Mouse (Mus musculus) midbrain, postnatal 0 days (tissue): ENCODE results near the gene Strn4. TPM values are rescaled to one million over a fixed set of nuclear protein-coding genes. Genes with fewer than 3 reads are reported as not detected.

Experiments
- ATAC-seq: fragments of 200-750 bp; cut with Nextera tagmentation; 2 replicates; pipeline ENCODE4 v1.8.0; 2017; ENCODE audit warnings: moderate number of reproducible peaks, mild to moderate bottlenecking, moderate TSS enrichment, moderate library complexity; ENCODE audit not compliant: low FRiP score
- DNase-seq: peaks from one replicate; pipeline ENCODE4 v3.0.0-alpha.2; 2015; ENCODE audit warnings: low spot score
- H3K27ac ChIP-seq: fragments of 300-500 bp; sonication (generic); 2 replicates; pipeline ENCODE4 v1.5.1; 2014; ENCODE audit warnings: low read depth, mild to moderate bottlenecking, low read length, mixed read lengths
- H3K27me3 ChIP-seq: fragments of 300-500 bp; sonication (generic); 2 replicates; pipeline ENCODE4 v1.6.1; 2014; ENCODE audit warnings: low read length, control low read depth, mixed read lengths; ENCODE audit not compliant: insufficient read depth
- H3K36me3 ChIP-seq: fragments of 300-500 bp; sonication (generic); 2 replicates; pipeline ENCODE4 v1.6.1; 2014; ENCODE audit warnings: low read length, control low read depth, mixed read lengths; ENCODE audit not compliant: insufficient read depth
- H3K4me1 ChIP-seq: fragments of 300-500 bp; sonication (generic); 2 replicates; pipeline ENCODE4 v1.6.1; 2014; ENCODE audit warnings: mild to moderate bottlenecking, control low read depth, antibody characterized with exemption, low read length, mixed read lengths; ENCODE audit not compliant: insufficient read depth
- H3K4me2 ChIP-seq: fragments of 300-500 bp; sonication (generic); 2 replicates; pipeline ENCODE4 v1.6.1; 2014; ENCODE audit warnings: low read depth, mild to moderate bottlenecking, low read length, mixed read lengths; ENCODE audit not compliant: poor library complexity, severe bottlenecking
- H3K4me3 ChIP-seq: fragments of 300-500 bp; sonication (generic); 2 replicates; pipeline ENCODE4 v1.5.1; 2014; ENCODE audit warnings: low read depth, mild to moderate bottlenecking, low read length, moderate library complexity
- H3K9ac ChIP-seq: fragments of 300-500 bp; sonication (generic); replicated peaks from 2 replicates; pipeline ENCODE4 v1.6.1; 2014; ENCODE audit warnings: mild to moderate bottlenecking, low read length, moderate library complexity, mixed read lengths; ENCODE audit not compliant: poor library complexity, severe bottlenecking
- H3K9me3 ChIP-seq: fragments of 300-500 bp; sonication (generic); 2 replicates; pipeline ENCODE4 v1.6.1; 2016; ENCODE audit warnings: low read length, control low read depth
- CTCF ChIP-seq: IDR thresholded peaks from 2 replicates; pipeline ENCODE4 v1.5.1; 2016; ENCODE audit warnings: antibody characterized with exemption, mild to moderate bottlenecking
- WGBS: fragments of 180-500 bp; shearing (Covaris S2); extraction: QIAGEN DNeasy Blood & Tissue Kit; methylation state at CpG from one replicate; pipeline ENCODE4 v1.1.7; 2014; 5-methylcytosine and 5-hydroxymethylcytosine counted together
- polyA plus RNA-seq: library from polyadenylated mRNA; unstranded; fragments of >200 nt; fragmentation: Nextera tagmentation; extraction: Ambion mirVana; gene quantifications from 2 replicates; pipeline ENCODE4 v1.2.1, GENCODE M21; 2015
- total RNA-seq: library from RNA; depleted of rRNA; stranded (reverse); fragments of >200 nt; gene quantifications from 2 replicates; pipeline ENCODE4 v1.2.3, GENCODE M21; 2014

The Strn4 gene
- total and polyA plus RNA-seq, 2 experiments from 2014 or later, result 165 to 291 TPM

DNA sequence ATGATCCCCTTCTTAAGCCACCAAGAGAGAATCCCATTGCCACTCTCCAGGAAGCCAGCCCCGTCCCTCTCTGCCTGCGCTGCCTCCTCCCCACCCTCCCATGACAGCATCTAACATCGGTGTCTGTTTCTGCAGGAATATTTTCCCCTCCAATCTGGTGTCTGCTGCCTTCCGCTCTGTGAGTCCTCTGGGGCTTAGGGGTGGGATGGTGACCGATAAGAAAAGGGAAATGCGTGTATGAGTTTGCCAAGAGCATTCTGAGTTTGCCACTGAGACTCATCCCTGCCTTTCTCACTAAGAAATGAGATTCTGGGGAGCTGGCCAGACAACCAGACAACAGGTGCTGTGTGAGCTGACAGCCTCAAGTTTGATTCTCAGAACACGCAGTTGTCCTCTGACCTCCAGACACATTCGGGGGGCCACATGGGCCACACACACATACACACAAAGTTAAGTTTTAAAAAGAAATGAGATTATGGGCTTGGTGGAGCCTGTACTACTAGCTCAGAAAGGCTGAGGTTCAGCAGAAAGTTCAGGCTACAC lies 30.1 kb upstream of the Strn4 start:
- Histone ChIP-seq H3K36me3 (no peaks in the 10 kb centered on the region), H3K9ac (no peak overlapping the region), H3K27ac (no peak overlapping the region), H3K9me3 (no peaks in the 10 kb centered on the region), H3K4me1 (no peaks in the 10 kb centered on the region), H3K4me3 (no peak overlapping the region), H3K27me3 (no peaks in the 10 kb centered on the region), H3K4me2 (no peak overlapping the region)
- DNase-seq (no peak), ATAC-seq (no peak)
- 86% methylated on average over 8 of the region's 8 CpGs for WGBS
- TF ChIP-seq CTCF, result no peak

GRCm38 (mm10) chr7:16792316-16792715 lies 23.4 kb upstream of the Strn4 start:
- 81% methylated on average over 5 of the region's 5 CpGs for WGBS
- no peak overlapping the region for H3K27ac ChIP-seq
- ATAC-seq, result no peak

GRCm38 (mm10) chr7:16793010-16793725 lies 22.5 kb upstream of the Strn4 start:
- Histone ChIP-seq H3K27me3 (no peaks in the 10 kb centered on the region), H3K9ac (no peak overlapping the region), H3K27ac (no peak overlapping the region), H3K4me1 (no peaks in the 10 kb centered on the region), H3K9me3 (no peaks in the 10 kb centered on the region), H3K36me3 (no peaks in the 10 kb centered on the region), H3K4me3 (no peak overlapping the region), H3K4me2 (no peak overlapping the region)
- no peak for DNase-seq
- WGBS, result 93% methylated on average over 19 of the region's 19 CpGs
- no peak for ATAC-seq
- TF ChIP-seq CTCF, result no peak

More at GRCm38 (mm10) chr7:16792316-16792715, 23.4 kb upstream of the Strn4 start:
- Histone ChIP-seq H3K4me3 (no peak overlapping the region), H3K27me3 (no peaks in the 10 kb centered on the region), H3K36me3 (no peaks in the 10 kb centered on the region), H3K4me1 (no peaks in the 10 kb centered on the region), H3K9ac (no peak overlapping the region), H3K9me3 (no peaks in the 10 kb centered on the region), H3K4me2 (no peak overlapping the region)
- TF ChIP-seq CTCF, result no peak
- DNase-seq, result no peak

DNA sequence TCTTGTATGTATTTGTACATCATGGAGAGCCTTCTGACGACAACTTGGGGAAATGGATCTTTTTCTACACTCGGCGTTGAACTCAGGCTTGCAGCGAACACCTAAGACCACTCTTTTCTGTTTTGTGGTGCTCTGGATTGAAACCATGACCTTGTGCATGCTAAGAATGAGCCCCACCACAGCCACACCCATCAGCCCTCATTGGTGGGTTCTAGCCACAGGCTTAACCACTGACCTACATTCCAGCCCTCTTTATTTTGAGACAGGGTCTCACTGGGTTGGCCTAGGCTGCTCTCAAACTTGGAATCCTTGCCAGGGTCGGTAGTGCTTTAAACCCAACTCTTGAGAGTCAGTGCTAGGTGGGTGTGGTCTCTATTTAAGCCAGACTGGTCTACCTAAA lies 20.8 kb upstream of the Strn4 start:
- no peaks in the 10 kb centered on the region for H3K9me3 ChIP-seq
- ATAC-seq (no peak), DNase-seq (no peak)
- TF ChIP-seq CTCF, result no peak
- no peaks in the 10 kb centered on the region for H3K36me3 ChIP-seq
- no peak overlapping the region for H3K27ac ChIP-seq
- H3K4me1 ChIP-seq, result no peaks in the 10 kb centered on the region
- H3K4me2 ChIP-seq, result no peak overlapping the region
- H3K27me3 ChIP-seq, result no peaks in the 10 kb centered on the region
- H3K9ac ChIP-seq, result no peak overlapping the region
- WGBS, result 95% methylated on average over 5 of the region's 5 CpGs
- no peak overlapping the region for H3K4me3 ChIP-seq

DNA sequence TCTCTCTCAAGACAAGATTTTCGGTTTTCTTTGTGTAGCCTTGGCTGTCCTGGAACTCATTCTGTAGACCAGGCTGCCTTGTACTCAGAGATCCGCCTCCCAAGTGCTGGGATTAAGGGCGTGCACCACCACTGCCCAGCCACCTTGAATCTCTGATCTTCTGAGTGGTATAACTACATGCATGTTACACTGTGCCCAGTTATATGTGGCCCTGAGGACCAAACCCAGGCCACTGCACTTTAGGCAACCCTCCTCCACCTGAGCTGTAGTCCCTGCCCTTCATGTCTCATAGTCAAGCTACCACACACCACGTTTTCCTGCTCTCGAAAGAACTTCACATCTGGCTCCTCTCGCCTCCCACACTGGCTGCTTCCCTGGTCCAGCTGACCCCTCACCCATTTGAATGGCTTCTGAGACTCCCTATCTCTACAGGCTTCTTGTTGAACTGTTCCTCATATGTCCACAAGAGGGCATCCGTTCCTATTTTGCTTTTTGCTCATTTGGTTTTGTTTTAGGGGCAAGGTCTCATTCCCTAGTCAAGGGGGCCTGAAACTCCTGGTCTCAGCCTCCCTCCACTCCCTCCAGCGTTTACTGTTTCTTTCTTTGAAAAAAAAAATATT lies 11.2 kb upstream of the Strn4 start:
- DNase-seq, result peak; percentile 54
- Histone ChIP-seq H3K27me3 (no peaks in the 10 kb centered on the region), H3K9me3 (no peaks in the 10 kb centered on the region), H3K27ac (no peak overlapping the region), H3K4me1 (no peaks in the 10 kb centered on the region), H3K36me3 (peaks cover 4% of the 10 kb centered on the region; the same call in 1 of the 2 replicates), H3K9ac (no peak overlapping the region), H3K4me2 (no peak overlapping the region), H3K4me3 (no peak overlapping the region)
- WGBS, result 35% methylated on average over 8 of the region's 8 CpGs
- ATAC-seq, result peak; percentile 18; the same call in 1 of the 2 replicates
- peak; percentile 79 for TF ChIP-seq CTCF

- H3K4me2 ChIP-seq, result no peak overlapping the region
- no peak for DNase-seq
- WGBS, result 92% methylated on average over 9 of the region's 9 CpGs
- no peak overlapping the region for H3K4me3 ChIP-seq
- no peak overlapping the region for H3K9ac ChIP-seq
- no peak overlapping the region for H3K27ac ChIP-seq
- H3K4me1 ChIP-seq, result peaks cover 9% of the 10 kb centered on the region; the same call in 1 of the 2 replicates
- peaks cover 4% of the 10 kb centered on the region; the same call in 1 of the 2 replicates for H3K36me3 ChIP-seq
- no peaks in the 10 kb centered on the region for H3K27me3 ChIP-seq
- TF ChIP-seq CTCF, result peak; percentile 32
- H3K9me3 ChIP-seq, result no peaks in the 10 kb centered on the region
- no peak for ATAC-seq
These were observed 7.8 kb upstream of the Strn4 start for GRCm38 (mm10) chr7:16807936-16808335.
